Mouse (Mus musculus) limb, embryonic 13.5 days (tissue): Measurements from ENCODE around the gene Eef1a2. TPM values are rescaled to one million over a fixed set of nuclear protein-coding genes. Genes with fewer than 3 reads are reported as not detected.

Experiments
- ATAC-seq: fragments of 200-750 bp; cut with Nextera tagmentation; 2 replicates; pipeline ENCODE4 v1.8.0; 2017; ENCODE audit warnings: low read depth, moderate number of reproducible peaks, moderate TSS enrichment; ENCODE audit not compliant: low FRiP score
- H3K27ac ChIP-seq: fragments of 300-500 bp; sonication (generic); 2 replicates; pipeline ENCODE4 v1.5.1; 2015; ENCODE audit warnings: inconsistent platforms, mild to moderate bottlenecking, moderate library complexity
- H3K27me3 ChIP-seq: fragments of 300-500 bp; sonication (generic); 2 replicates; pipeline ENCODE4 v1.6.1; 2015; ENCODE audit warnings: mild to moderate bottlenecking, inconsistent platforms
- H3K36me3 ChIP-seq: fragments of 300-500 bp; sonication (generic); 2 replicates; pipeline ENCODE4 v1.6.1; 2015; ENCODE audit warnings: inconsistent platforms, mild to moderate bottlenecking, moderate library complexity
- H3K4me1 ChIP-seq: fragments of 300-500 bp; sonication (generic); 2 replicates; pipeline ENCODE4 v1.6.1; 2015; ENCODE audit warnings: inconsistent platforms
- H3K4me2 ChIP-seq: fragments of 300-500 bp; sonication (generic); replicated peaks from 2 replicates; pipeline ENCODE4 v1.6.1; 2015; ENCODE audit warnings: inconsistent platforms, mild to moderate bottlenecking, moderate library complexity
- H3K4me3 ChIP-seq: fragments of 300-500 bp; sonication (generic); 2 replicates; pipeline ENCODE4 v1.5.1; 2015; ENCODE audit warnings: moderate library complexity, mild to moderate bottlenecking, inconsistent platforms
- H3K9ac ChIP-seq: fragments of 300-500 bp; sonication (generic); 2 replicates; pipeline ENCODE4 v1.6.1; 2015; ENCODE audit warnings: mild to moderate bottlenecking, inconsistent platforms
- H3K9me3 ChIP-seq: fragments of 300-500 bp; sonication (generic); 2 replicates; pipeline ENCODE4 v1.6.1; 2016; ENCODE audit warnings: inconsistent platforms
- WGBS: fragments of 180-500 bp; shearing (Covaris S2); methylation state at CpG from one replicate; pipeline ENCODE4 v1.1.7; 2015; 5-methylcytosine and 5-hydroxymethylcytosine counted together
- polyA plus RNA-seq: library from polyadenylated mRNA; unstranded; fragments of >200 nt; fragmentation: Nextera tagmentation; extraction: Ambion mirVana; gene quantifications from 2 replicates; pipeline ENCODE4 v1.2.1, GENCODE M21; 2015

Eef1a2 gene
- polyA plus RNA-seq, 1 experiment from 2014 or later: not detected

- 56% methylated on average over 2 of the region's 2 CpGs for WGBS
- Histone ChIP-seq H3K36me3 (no peaks in the 10 kb centered on the region), H3K4me2 (no peak overlapping the region), H3K4me1 (peaks cover 16% of the 10 kb centered on the region), H3K9me3 (no peaks in the 10 kb centered on the region), H3K4me3 (no peak overlapping the region), H3K27ac (no peak overlapping the region), H3K9ac (no peak overlapping the region), H3K27me3 (peaks cover 56% of the 10 kb centered on the region)
- ATAC-seq: no peak
These were observed 13.1 kb downstream of the Eef1a2 start for GRCm38 (mm10) chr2:181143509-181144276.

GRCm38 (mm10) chr2:181142703-181143135 lies 14.1 kb downstream of the Eef1a2 start:
- no peak overlapping the region for H3K9ac ChIP-seq
- WGBS: 69% methylated on average over 8 of the region's 8 CpGs
- H3K4me2 ChIP-seq: no peak overlapping the region
- H3K27me3 ChIP-seq: peaks cover 53% of the 10 kb centered on the region
- H3K27ac ChIP-seq: no peak overlapping the region
- peaks cover 7% of the 10 kb centered on the region for H3K4me1 ChIP-seq
- no peak for ATAC-seq
- no peaks in the 10 kb centered on the region for H3K9me3 ChIP-seq
- no peaks in the 10 kb centered on the region for H3K36me3 ChIP-seq
- H3K4me3 ChIP-seq: no peak overlapping the region

- peaks cover 56% of the 10 kb centered on the region for H3K27me3 ChIP-seq
These were observed 17.1 kb downstream of the Eef1a2 start for GRCm38 (mm10) chr2:181139641-181140193.

GRCm38 (mm10) chr2:181136934-181137333 lies 19.9 kb downstream of the Eef1a2 start:
- no peak overlapping the region for H3K4me2 ChIP-seq
- no peaks in the 10 kb centered on the region for H3K9me3 ChIP-seq
- ATAC-seq: no peak
- peaks cover 69% of the 10 kb centered on the region for H3K27me3 ChIP-seq
- no peaks in the 10 kb centered on the region for H3K36me3 ChIP-seq
- no peak overlapping the region for H3K9ac ChIP-seq
- WGBS: 2% methylated on average over 6 of the region's 6 CpGs
- H3K4me1 ChIP-seq: peaks cover 13% of the 10 kb centered on the region
- no peak overlapping the region for H3K27ac ChIP-seq
- no peak overlapping the region for H3K4me3 ChIP-seq

More at GRCm38 (mm10) chr2:181139641-181140193, 17.1 kb downstream of the Eef1a2 start:
- H3K27ac ChIP-seq: no peak overlapping the region
- H3K4me3 ChIP-seq: no peak overlapping the region
- H3K4me2 ChIP-seq: no peak overlapping the region
- H3K9ac ChIP-seq: no peak overlapping the region
- no peaks in the 10 kb centered on the region for H3K36me3 ChIP-seq
- H3K4me1 ChIP-seq: peaks cover 5% of the 10 kb centered on the region
- WGBS: 94% methylated on average over 5 of the region's 5 CpGs
- no peak for ATAC-seq
- H3K9me3 ChIP-seq: no peaks in the 10 kb centered on the region

GRCm38 (mm10) chr2:181135446-181135818 lies 21.4 kb downstream of the Eef1a2 start:
- no peak overlapping the region for H3K9ac ChIP-seq
- H3K4me2 ChIP-seq: peak overlapping the region; percentile 77
- H3K27me3 ChIP-seq: peaks cover 81% of the 10 kb centered on the region
- WGBS: 5% methylated on average over 4 of the region's 4 CpGs
- peaks cover 13% of the 10 kb centered on the region for H3K4me1 ChIP-seq
- H3K27ac ChIP-seq: no peak overlapping the region
- peak overlapping the region; percentile 50 for H3K4me3 ChIP-seq
- no peak for ATAC-seq
- H3K36me3 ChIP-seq: no peaks in the 10 kb centered on the region
- no peaks in the 10 kb centered on the region for H3K9me3 ChIP-seq

- ATAC-seq: no peak
- under 1% methylated on average over 102 of the region's 104 CpGs for WGBS
- Histone ChIP-seq H3K36me3 (no peaks in the 10 kb centered on the region), H3K4me2 (peak within 1 kb of the TSS; percentile 77), H3K27ac (no peak within 1 kb of the TSS), H3K9ac (no peak within 1 kb of the TSS), H3K4me1 (peaks cover 13% of the 10 kb centered on the region), H3K27me3 (peaks cover 85% of the 10 kb centered on the region), H3K9me3 (no peaks in the 10 kb centered on the region), H3K4me3 (peak within 1 kb of the TSS; percentile 50)
These were observed 22.0 kb downstream of the Eef1a2 start, which contains the start of gene Kcnq2 for GRCm38 (mm10) chr2:181134591-181135445. Gene Kcnq2, minus strand, starts transcription at chr2:181135300.

GRCm38 (mm10) chr2:181133837-181134590 lies 22.8 kb downstream of the Eef1a2 start:
- peaks cover 81% of the 10 kb centered on the region for H3K27me3 ChIP-seq
- 10% methylated on average over 21 of the region's 22 CpGs for WGBS

GRCm38 (mm10) chr2:181130245-181130644 lies 26.6 kb downstream of the Eef1a2 start:
- Histone ChIP-seq H3K9ac (no peak overlapping the region), H3K27ac (no peak overlapping the region), H3K36me3 (no peaks in the 10 kb centered on the region), H3K4me1 (peaks cover 13% of the 10 kb centered on the region), H3K27me3 (peaks cover 57% of the 10 kb centered on the region), H3K9me3 (no peaks in the 10 kb centered on the region), H3K4me3 (no peak overlapping the region), H3K4me2 (no peak overlapping the region)
- WGBS: 69% methylated on average over 4 of the region's 4 CpGs
- ATAC-seq: no peak

More at GRCm38 (mm10) chr2:181133837-181134590, 22.8 kb downstream of the Eef1a2 start:
- Histone ChIP-seq H3K4me2 (peak overlapping the region; percentile 77), H3K36me3 (no peaks in the 10 kb centered on the region), H3K4me1 (peaks cover 13% of the 10 kb centered on the region), H3K9ac (no peak overlapping the region), H3K9me3 (no peaks in the 10 kb centered on the region), H3K27ac (no peak overlapping the region), H3K4me3 (peak overlapping the region; percentile 50)
- no peak for ATAC-seq

- Histone ChIP-seq H3K27me3 (peaks cover 44% of the 10 kb centered on the region), H3K9ac (no peak overlapping the region), H3K9me3 (no peaks in the 10 kb centered on the region), H3K4me3 (no peak overlapping the region), H3K4me1 (peaks cover under 1% of the 10 kb centered on the region; the same call in 1 of the 2 replicates), H3K27ac (no peak overlapping the region), H3K36me3 (no peaks in the 10 kb centered on the region), H3K4me2 (no peak overlapping the region)
- 80% methylated on average over 4 of the region's 4 CpGs for WGBS
- no peak for ATAC-seq
These were observed 27.9 kb downstream of the Eef1a2 start for GRCm38 (mm10) chr2:181128963-181129362.

- Histone ChIP-seq H3K27me3 (peaks cover 32% of the 10 kb centered on the region), H3K9me3 (no peaks in the 10 kb centered on the region), H3K4me3 (no peak overlapping the region), H3K36me3 (no peaks in the 10 kb centered on the region), H3K27ac (no peak overlapping the region), H3K9ac (no peak overlapping the region), H3K4me2 (no peak overlapping the region), H3K4me1 (no peaks in the 10 kb centered on the region)
- ATAC-seq: no peak
- 41% methylated on average over 3 of the region's 3 CpGs for WGBS
These were observed 29.0 kb downstream of the Eef1a2 start for GRCm38 (mm10) chr2:181127786-181128185.

GRCm38 (mm10) chr2:181125726-181126455 lies 30.9 kb downstream of the Eef1a2 start:
- ATAC-seq: no peak
- WGBS: 49% methylated on average over 7 of the region's 7 CpGs
- no peaks in the 10 kb centered on the region for H3K36me3 ChIP-seq

More at GRCm38 (mm10) chr2:181125726-181126455, 30.9 kb downstream of the Eef1a2 start:
- Histone ChIP-seq H3K4me2 (no peak overlapping the region), H3K9ac (no peak overlapping the region), H3K27ac (no peak overlapping the region), H3K4me1 (no peaks in the 10 kb centered on the region), H3K9me3 (no peaks in the 10 kb centered on the region), H3K27me3 (peaks cover 18% of the 10 kb centered on the region; the same call in 1 of the 2 replicates), H3K4me3 (no peak overlapping the region)
